Mouse (Mus musculus): ENCODE data around the gene Tbc1d9.

Tbc1d9 gene

GRCm38 (mm10) chr8:83181851-83182482 is 16.8 kb downstream of the Tbc1d9 start:
- no peak for DNase-seq

GRCm38 (mm10) chr8:83182784-83183183 is 17.6 kb downstream of the Tbc1d9 start:
- DNase-seq: no peak

GRCm38 (mm10) chr8:83186376-83186775 is 21.2 kb downstream of the Tbc1d9 start:
- no peak for DNase-seq

- no peak for DNase-seq
These were observed 22.3 kb downstream of the Tbc1d9 start for GRCm38 (mm10) chr8:83187363-83187962.

GRCm38 (mm10) chr8:83189538-83190095 is 24.5 kb downstream of the Tbc1d9 start:
- no peak for DNase-seq

DNA sequence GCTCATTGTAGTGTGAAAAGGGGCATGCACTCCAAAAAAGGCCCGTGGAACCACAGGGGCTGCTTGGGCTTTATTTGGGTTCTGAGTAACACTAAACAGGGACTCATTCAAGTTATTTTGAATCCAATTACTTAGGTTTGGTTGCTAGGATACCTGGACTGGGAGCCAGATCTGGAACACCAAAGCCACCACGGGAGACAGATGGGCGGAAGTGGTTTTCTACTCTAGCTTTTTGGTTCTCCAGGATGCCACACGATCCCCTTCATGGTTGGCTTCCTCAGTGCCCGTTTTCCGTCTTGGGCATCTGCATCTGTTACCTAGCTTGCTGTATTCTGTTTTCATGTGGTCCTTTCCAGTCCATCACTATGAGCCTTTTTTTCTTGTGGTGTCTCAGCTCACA is 30.9 kb downstream of the Tbc1d9 start:
- peak; percentile 16 for DNase-seq

DNA sequence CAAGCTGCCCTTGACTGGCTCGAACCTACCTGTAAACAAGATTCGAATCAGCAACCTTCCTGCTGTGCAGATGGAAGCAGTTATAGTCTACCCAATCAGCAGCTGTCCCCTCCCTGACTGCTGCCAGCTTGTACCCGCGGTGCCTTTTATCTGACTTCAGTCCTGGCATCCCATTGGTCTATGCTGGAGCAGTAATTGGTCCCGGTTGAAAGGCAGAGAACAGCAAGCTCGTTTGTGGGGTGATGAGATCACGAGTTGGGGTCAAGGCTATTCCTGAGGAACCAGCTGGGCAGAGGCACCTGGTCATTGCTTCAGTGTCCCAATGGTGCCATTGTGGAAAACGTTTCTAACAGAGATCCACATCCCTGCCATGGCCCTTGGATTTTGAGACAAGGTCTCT is 34.6 kb downstream of the Tbc1d9 start:
- DNase-seq: no peak

DNA sequence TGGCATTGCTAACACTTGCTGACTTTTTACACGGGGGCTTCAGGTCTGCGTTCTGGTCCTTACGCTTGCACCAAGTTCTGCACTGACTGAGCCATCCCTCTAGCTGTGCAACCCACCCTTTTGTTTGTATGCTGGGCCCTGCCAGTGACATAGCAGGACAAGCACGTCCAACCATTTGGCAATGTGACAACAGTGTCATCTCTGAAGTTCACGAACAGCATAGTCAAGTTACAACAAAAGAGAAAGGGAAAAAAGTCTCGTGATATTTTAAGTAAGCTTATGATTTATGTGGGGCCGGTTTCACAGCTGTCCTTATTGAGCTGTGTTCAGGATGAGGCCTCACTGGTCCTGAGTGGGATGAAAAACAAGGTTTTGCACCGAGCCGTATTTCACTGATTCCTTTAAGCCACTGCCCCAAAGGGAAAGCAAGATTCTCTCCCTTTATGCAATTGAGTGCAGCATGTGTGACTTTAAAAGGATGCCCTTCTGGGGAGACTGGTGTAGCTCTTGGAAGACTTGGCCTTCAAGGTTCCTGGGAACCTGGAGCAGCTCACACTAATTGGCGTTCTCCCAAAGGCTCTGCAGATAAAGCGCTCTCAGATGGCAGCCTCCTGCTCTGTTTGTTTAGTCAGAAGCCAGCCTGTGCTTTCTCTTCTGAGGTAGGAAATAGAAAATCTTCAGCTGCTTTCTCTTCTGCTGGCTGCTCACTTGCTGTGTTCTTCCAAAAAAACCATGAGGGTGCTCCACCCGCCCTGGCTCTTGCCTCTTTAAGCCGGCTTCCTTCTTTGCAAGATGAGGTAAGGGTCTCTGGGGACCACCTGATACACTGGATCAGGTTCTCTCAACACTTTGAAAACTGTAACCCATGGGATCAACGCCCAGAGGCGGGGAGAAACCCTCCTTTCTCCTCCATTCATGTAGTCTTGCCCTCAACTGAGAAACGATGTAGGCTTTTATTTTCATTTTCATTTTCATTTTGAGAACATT is 35.3 kb downstream of the Tbc1d9 start:
- DNase-seq: no peak

- DNase-seq: no peak
These were observed 37.8 kb downstream of the Tbc1d9 start for GRCm38 (mm10) chr8:83202946-83203345.

- DNase-seq: no peak
These were observed 40.8 kb downstream of the Tbc1d9 start for GRCm38 (mm10) chr8:83205907-83206306.

GRCm38 (mm10) chr8:83209581-83209980 is 44.4 kb downstream of the Tbc1d9 start:
- DNase-seq: no peak

DNA sequence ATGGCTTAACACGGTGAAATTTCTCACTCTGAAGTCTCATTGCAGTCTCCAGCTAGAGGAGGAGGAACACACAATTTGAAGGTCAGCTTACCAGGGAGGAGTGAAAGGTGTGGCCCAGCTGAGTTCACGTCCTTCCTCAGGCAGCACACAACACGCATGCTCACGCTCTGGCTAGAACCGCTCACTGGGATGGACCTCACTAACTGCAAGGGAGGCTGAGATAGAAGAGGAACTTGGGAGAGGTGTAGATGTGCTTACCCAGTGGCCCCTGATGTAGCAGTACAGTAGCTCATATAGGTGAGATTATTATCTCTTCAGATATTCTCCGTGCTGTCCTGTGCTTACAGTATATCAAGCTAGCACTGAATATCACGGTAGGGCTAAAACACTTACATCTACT is 45.5 kb downstream of the Tbc1d9 start:
- DNase-seq: no peak

- no peak for DNase-seq
These were observed 49.9 kb downstream of the Tbc1d9 start for GRCm38 (mm10) chr8:83215065-83215464.

GRCm38 (mm10) chr8:83216520-83216919 is 51.4 kb downstream of the Tbc1d9 start:
- DNase-seq: no peak

DNA sequence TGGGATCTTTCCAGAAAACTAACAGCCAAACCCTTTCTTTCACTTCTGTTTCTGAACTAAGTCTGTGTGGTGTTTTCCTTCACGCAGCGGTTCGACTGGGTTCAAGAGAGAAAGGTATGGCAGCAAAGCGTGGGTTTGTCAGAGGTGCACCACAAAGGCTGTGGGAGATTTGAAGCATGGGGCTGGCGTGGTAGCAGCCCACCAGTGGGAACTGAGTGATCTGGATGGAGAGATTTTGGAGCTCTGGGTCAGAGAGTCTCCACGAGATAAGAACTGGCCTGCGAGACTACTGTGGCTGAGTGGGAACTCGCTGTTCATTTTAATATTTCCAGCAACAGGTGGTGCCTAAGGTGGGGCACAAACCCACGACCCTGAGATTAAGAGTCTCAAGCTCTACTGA is 52.0 kb downstream of the Tbc1d9 start:
- no peak for DNase-seq

GRCm38 (mm10) chr8:83217891-83218290 is 52.7 kb downstream of the Tbc1d9 start:
- DNase-seq: no peak

- DNase-seq: no peak
These were observed 54.2 kb downstream of the Tbc1d9 start for GRCm38 (mm10) chr8:83219392-83219791.

GRCm38 (mm10) chr8:83220746-83221145 is 55.6 kb downstream of the Tbc1d9 start:
- no peak for DNase-seq

DNA sequence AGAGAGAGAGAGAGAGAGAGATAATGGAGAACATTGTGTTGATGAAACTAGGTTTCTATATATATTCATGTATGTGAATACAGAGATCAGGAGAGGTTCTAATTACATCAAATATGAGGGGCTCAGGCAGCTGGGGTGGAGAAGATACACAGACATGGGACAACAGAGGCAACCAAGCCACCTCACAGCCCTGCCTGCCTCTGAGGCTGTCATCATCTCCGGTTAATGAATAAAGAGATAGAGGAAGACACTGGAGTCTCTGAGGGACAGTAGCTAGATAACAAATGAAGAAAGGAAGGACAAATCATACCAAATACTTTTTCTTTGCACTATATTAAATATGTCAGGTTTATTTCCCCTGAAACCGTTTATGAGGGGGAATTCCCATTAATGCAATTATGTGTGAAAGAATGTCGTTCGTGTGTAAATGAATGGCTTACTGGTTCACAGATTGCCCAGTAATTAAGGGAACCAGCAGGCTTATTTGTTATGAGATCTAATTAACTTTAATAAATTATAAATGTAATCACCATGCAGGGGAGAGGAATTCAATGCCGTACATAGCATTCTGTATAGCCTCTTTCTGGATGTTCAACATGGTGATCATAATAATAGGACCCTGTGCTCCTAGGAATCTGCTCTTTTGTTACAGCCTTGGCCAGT is 59.7 kb downstream of the Tbc1d9 start:
- DNase-seq: no peak

- DNase-seq: no peak
These were observed 60.4 kb downstream of the Tbc1d9 start for GRCm38 (mm10) chr8:83225598-83225997.

DNA sequence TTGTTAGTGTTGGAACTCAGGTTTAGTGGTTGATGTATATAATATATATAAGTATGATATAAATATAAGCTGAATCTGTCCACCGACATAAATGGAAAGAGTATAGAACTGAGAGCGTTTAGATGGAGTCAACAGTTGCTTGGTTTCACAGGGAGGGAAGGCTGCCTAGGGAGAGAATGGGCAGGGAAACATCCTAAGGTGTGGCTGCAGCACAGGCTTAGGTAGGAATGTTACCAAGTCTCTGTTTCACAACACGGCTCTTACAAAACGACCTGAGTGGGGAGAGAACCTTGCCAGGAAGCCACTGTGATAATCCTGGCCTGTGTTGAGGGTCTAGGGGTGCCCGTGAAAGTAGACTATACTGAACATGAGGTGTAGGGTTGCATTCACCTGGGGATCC is 62.2 kb downstream of the Tbc1d9 start:
- no peak for DNase-seq

DNA sequence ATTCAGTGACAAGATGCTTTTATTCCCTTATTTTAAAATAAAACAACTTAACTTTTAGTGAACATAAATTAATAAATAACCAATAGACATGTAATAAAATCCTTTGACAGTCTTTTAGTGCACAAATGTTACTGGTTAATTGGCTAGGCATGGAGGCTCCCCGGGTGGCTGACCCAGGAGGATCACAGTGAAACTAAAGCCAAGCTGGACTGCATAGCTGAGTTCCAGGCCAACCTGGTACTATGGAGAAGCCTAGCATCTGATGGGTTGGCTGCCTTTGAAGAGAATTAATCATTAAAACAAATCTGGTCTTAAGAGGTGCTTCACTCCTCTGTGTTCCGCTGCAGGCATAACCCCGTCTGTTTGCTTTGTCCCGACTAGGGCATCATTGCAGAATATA is 67.9 kb downstream of the Tbc1d9 start:
- no peak for DNase-seq

GRCm38 (mm10) chr8:83239341-83239740 is 74.2 kb downstream of the Tbc1d9 start:
- no peak for DNase-seq
